Mouse (Mus musculus): ENCODE results near the gene Slc22a18.

DNA sequence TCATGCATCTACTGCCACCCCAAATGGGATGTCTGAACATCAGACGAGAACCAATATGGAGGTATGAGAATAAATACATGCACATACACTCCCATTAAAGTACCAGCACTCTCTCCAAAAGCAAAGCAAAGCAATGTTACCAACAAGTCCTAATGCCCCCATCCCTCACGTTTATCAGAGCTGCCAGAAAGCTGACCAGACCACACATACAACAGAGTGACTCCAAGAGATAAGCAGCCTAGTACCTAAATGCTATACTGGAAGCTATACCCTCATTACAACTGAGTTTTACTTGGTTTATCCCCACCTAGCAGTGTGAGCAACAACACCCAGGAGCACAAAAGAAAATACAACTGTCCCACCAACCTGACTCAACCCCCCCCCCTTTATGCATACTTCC is 59.7 kb downstream of the Slc22a18 start:
- TF ChIP-seq CTCF (IDR thresholded peaks at IDR 0.05; ENCODE audit: extremely low read depth, insufficient read length, insufficient replicate concordance, low read depth, low read length) (no peak), POLR2A (IDR thresholded peaks at IDR 0.05; ENCODE audit: low read depth, low read length) (no peak)
